Comparison of ENCODE assay signal across 8 mouse cellular contexts in the genomic region with DNA sequence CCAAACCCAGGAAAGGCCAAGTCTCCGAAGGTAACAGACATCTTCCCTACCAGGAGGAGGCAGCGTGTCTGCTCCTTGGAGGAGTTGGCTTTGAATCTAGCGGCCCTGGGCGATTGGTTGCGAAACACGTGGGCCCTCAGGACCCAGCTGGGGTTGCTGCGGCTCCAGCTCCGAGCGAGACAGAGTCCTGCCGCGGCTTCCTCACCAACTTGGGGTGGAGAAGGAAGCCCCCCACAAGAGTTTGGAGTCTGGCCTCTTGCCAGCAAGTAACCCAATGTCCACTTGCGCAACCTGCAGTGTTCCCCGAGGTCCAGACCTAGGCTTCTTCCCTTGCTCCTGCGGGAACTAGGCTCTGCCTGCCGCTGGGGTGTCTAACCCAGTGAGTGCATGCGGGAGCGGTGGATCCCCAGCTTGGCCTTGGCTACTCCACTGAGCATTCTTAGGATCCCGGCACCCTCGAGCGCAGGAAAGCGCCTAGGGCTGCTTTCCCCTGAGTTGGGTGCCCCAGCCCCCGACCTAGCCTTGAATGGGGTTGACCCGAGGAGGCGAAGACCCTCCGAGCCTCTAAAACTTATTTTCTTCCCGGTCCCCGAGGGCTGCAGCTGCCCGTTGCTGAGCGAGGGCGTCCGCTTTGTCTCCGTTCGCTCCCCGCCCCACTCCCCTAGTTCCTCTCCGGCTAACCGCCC. TPM values are rescaled to one million over a fixed set of nuclear protein-coding genes. Genes with fewer than 3 reads are reported as not detected.
DNase-seq lines count a peak whose midpoint lies in the region; ATAC-seq and TF ChIP-seq lines count a peak whose summit lies in the region.

No protein-coding gene starts in this region.

- H3K4me2 ChIP-seq in forebrain, embryonic 13.5 days = peak overlapping the region; percentile 85
- peak overlapping the region; percentile 96 for H3K4me2 ChIP-seq in lung, postnatal 0 days (replicated peaks; ENCODE audit: low read depth, low read length)

- peak; percentile 71 for TF ChIP-seq CTCF in lung, postnatal 0 days (IDR thresholded peaks at IDR 0.05)

- no peaks in the 10 kb centered on the region for H3K27me3 ChIP-seq in forebrain, embryonic 13.5 days
- H3K27me3 ChIP-seq in lung, postnatal 0 days (replicated peaks; ENCODE audit: insufficient read depth, low read length) = no peaks in the 10 kb centered on the region

- peak; percentile 17; the same call in 1 of the 2 replicates for TF ChIP-seq EP300 in lung, postnatal 0 days (IDR thresholded peaks at IDR 0.05)

- peaks cover 6% of the 10 kb centered on the region for H3K36me3 ChIP-seq in forebrain, embryonic 13.5 days (ENCODE audit: poor library complexity, severe bottlenecking)
- H3K36me3 ChIP-seq in lung, postnatal 0 days (ENCODE audit: insufficient read depth, low read length) = no peaks in the 10 kb centered on the region

- WGBS in forebrain, embryonic 13.5 days = 1% methylated on average over 33 of the region's 36 CpGs
- under 1% methylated on average over 30 of the region's 36 CpGs for WGBS in lung, postnatal 0 days

- DNase-seq in CD8-positive naive resting alpha-beta T cell, adult 2 months (ENCODE audit: low read depth in 2 of 2, low spot score in 2 of 2) = peak; percentile 44 to 54
- DNase-seq in heart, postnatal 14 days = peak; percentile 78
- peak; percentile 77 to 79 for DNase-seq in layer of hippocampus, adult 18-20 months (ENCODE audit: low spot score in 2 of 2)
- peak; percentile 90 for DNase-seq in lung, postnatal 0 days (ENCODE audit: low spot score)
- DNase-seq in ovary, postnatal 10 days (ENCODE audit: low spot score) = peak; percentile 58
- peak; percentile 59 to 70 for DNase-seq in thymus, postnatal 36 days

- H3K9me3 ChIP-seq in forebrain, embryonic 13.5 days (replicated peaks) = no peaks in the 10 kb centered on the region
- H3K9me3 ChIP-seq in lung, postnatal 0 days (ENCODE audit: low read length) = no peaks in the 10 kb centered on the region

- peak overlapping the region; percentile 80 for H3K27ac ChIP-seq in brown adipose tissue, adult 24 weeks (replicated peaks; ENCODE audit: low read depth, low read length)
- peak overlapping the region; percentile 99 for H3K27ac ChIP-seq in forebrain, embryonic 13.5 days
- peak overlapping the region; percentile 92 for H3K27ac ChIP-seq in lung, postnatal 0 days (ENCODE audit: low read length)

- peak overlapping the region; percentile 62 for H3K4me3 ChIP-seq in brown adipose tissue, adult 24 weeks (ENCODE audit: insufficient read depth, low read depth, low read length)
- H3K4me3 ChIP-seq in forebrain, embryonic 13.5 days = peak overlapping the region; percentile 99
- peak overlapping the region; percentile 88 for H3K4me3 ChIP-seq in lung, postnatal 0 days (ENCODE audit: low read depth, low read length)

- intact Hi-C loops in heart, postnatal 14 days (cut with DNase I) = loop anchor here (2.0 to 5.0 kb wide), 5 partner anchors 54 to 367 kb away; no protein-coding TSS in a partner anchor

- peak; percentile 66 for ATAC-seq in forebrain, embryonic 13.5 days
- ATAC-seq in lung, postnatal 0 days = peak; percentile 63

- H3K4me1 ChIP-seq in brown adipose tissue, adult 24 weeks (ENCODE audit: control insufficient read depth, insufficient read depth, insufficient read length, low read length) = peaks cover 6% of the 10 kb centered on the region
- peaks cover 77% of the 10 kb centered on the region for H3K4me1 ChIP-seq in forebrain, embryonic 13.5 days
- peaks cover 4% of the 10 kb centered on the region; the same call in 1 of the 2 replicates for H3K4me1 ChIP-seq in lung, postnatal 0 days (ENCODE audit: insufficient read depth, low read depth, low read length)

- peak overlapping the region; percentile 98 for H3K9ac ChIP-seq in forebrain, embryonic 13.5 days
- peak overlapping the region; percentile 56 for H3K9ac ChIP-seq in lung, postnatal 0 days (replicated peaks; ENCODE audit: low read depth)

RNA-seq across cellular contexts. Expression of a gene that starts 0.5 kb away (rescaled TPM):
- 17.6 and 27.3 TPM in 2 replicates for polyA plus RNA-seq in brown adipose tissue, adult 24 weeks (2012; ENCODE audit: insufficient read depth, insufficient read length, missing spikeins)
- polyA plus RNA-seq in forebrain, embryonic 13.5 days (2015; fragmentation: Nextera tagmentation; extraction: Ambion mirVana) = 44.4 and 45.2 TPM in 2 replicates
- total RNA-seq in heart, postnatal 14 days (2021) = 10 to 100 TPM; 11.2 to 11.3 TPM
- total RNA-seq in layer of hippocampus, adult 18-20 months (2021) = 100 to 1,000 TPM; 757 to 762 TPM
- polyA plus RNA-seq in lung, postnatal 0 days (2015; fragmentation: Nextera tagmentation; extraction: Ambion mirVana) = 2.6 and 4.0 TPM in 2 replicates

RNA-seq across cellular contexts. Expression of a gene that starts 42.3 kb away (rescaled TPM):
- polyA plus RNA-seq in brown adipose tissue, adult 24 weeks (2012; ENCODE audit: insufficient read depth, insufficient read length, missing spikeins) = 14.6 and 16.0 TPM in 2 replicates
- 21.4 and 21.6 TPM in 2 replicates for polyA plus RNA-seq in forebrain, embryonic 13.5 days (2015; fragmentation: Nextera tagmentation; extraction: Ambion mirVana)
- 10 to 100 TPM; 22.9 to 24.4 TPM for total RNA-seq in heart, postnatal 14 days (2021)
- 100 to 1,000 TPM; 121 to 138 TPM for total RNA-seq in layer of hippocampus, adult 18-20 months (2021)
- 23.6 and 26.6 TPM in 2 replicates for polyA plus RNA-seq in lung, postnatal 0 days (2015; fragmentation: Nextera tagmentation; extraction: Ambion mirVana)

Comparison
In these comparisons a context has a peak if more than half of its experiments do, and no peak if none do; other contexts are left out.
1. Peak in every context shown above with its lines: DNase-seq, ATAC-seq, H3K4me3 ChIP-seq and H3K27ac ChIP-seq.